ENCODE assay signal across 21 mouse cellular contexts in the genomic region with DNA sequence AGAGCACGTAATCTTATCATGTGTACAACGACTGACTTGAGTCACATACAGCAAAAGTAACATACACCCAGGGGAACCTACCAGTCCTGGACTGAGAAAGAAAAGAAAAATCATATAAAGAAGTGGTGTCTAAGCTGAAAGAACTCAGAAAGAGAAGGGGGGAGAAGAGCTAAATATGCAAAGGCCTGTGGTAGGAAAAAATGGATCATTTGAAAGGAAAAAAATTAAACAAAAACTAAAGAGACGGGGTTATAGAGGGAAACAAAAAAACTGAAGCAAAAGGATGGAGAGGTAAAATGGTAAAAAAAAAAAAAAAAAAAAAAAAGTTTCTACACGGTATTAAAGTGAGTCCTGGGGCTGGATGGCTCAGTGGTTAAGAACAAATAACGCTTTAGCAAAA. TPM values are rescaled to one million over a fixed set of nuclear protein-coding genes. Genes with fewer than 3 reads are reported as not detected.
"Had no signal": no experiment of that assay in that cellular context is flagged by ENCODE, and none has a peak within 500 bp of the region (broad histone marks: within the 10 kb centered on the region; RNA-seq: fewer than 3 reads in every experiment).

No protein-coding gene starts in this region.

- H3K36me3 ChIP-seq: neural tube, embryonic 13.5 days; neural tube, embryonic 15.5 days; stomach, embryonic 15.5 days had no signal

- H3K4me2 ChIP-seq: neural tube, embryonic 13.5 days; neural tube, embryonic 15.5 days; stomach, embryonic 15.5 days had no signal

- DNase-seq: retina, postnatal 1 day; right cerebral cortex, adult 18-20 months; right cerebral cortex, postnatal 14 days; right cerebral cortex, postnatal 25 days; right cerebral cortex, postnatal 4 days; spleen, adult 18-20 months; thymus, adult 18-20 months; thymus, adult 2 months; thymus, postnatal 14 days; thymus, postnatal 25 days; thymus, postnatal 36 days; thymus, postnatal 4 days had no signal

- H3K9me3 ChIP-seq: neural tube, embryonic 13.5 days; neural tube, embryonic 15.5 days; stomach, embryonic 15.5 days had no signal

- H3K4me1 ChIP-seq: neural tube, embryonic 13.5 days; neural tube, embryonic 15.5 days; stomach, embryonic 15.5 days had no signal

- H3K27me3 ChIP-seq: neural tube, embryonic 13.5 days; neural tube, embryonic 15.5 days; stomach, embryonic 15.5 days had no signal

- H3K27ac ChIP-seq: neural tube, embryonic 13.5 days; neural tube, embryonic 15.5 days; stomach, embryonic 15.5 days; stomach, postnatal 0 days had no signal

- H3K4me3 ChIP-seq: neural tube, embryonic 13.5 days; neural tube, embryonic 15.5 days; stomach, embryonic 15.5 days had no signal

- H3K9ac ChIP-seq: neural tube, embryonic 13.5 days; neural tube, embryonic 15.5 days; stomach, embryonic 15.5 days had no signal

RNA-seq across cellular contexts. Expression of a gene that starts 5.7 kb away (rescaled TPM):
- total RNA-seq: neutrophil, adult 5-6 weeks had no signal
- polyA plus RNA-seq: neural tube, embryonic 13.5 days; neural tube, embryonic 14.5 days; neural tube, embryonic 15.5 days; small intestine, adult 2 months; stomach, embryonic 15.5 days; stomach, embryonic 16.5 days; stomach, postnatal 0 days; testis, adult 2 months had no signal
